Mouse (Mus musculus): ENCODE results near the gene Fat2.

Fat2 gene

GRCm38 (mm10) chr11:55329868-55330772 lies 6.2 kb downstream of the Fat2 start:
- no peak for DNase-seq (ENCODE audit: low spot score)

DNA sequence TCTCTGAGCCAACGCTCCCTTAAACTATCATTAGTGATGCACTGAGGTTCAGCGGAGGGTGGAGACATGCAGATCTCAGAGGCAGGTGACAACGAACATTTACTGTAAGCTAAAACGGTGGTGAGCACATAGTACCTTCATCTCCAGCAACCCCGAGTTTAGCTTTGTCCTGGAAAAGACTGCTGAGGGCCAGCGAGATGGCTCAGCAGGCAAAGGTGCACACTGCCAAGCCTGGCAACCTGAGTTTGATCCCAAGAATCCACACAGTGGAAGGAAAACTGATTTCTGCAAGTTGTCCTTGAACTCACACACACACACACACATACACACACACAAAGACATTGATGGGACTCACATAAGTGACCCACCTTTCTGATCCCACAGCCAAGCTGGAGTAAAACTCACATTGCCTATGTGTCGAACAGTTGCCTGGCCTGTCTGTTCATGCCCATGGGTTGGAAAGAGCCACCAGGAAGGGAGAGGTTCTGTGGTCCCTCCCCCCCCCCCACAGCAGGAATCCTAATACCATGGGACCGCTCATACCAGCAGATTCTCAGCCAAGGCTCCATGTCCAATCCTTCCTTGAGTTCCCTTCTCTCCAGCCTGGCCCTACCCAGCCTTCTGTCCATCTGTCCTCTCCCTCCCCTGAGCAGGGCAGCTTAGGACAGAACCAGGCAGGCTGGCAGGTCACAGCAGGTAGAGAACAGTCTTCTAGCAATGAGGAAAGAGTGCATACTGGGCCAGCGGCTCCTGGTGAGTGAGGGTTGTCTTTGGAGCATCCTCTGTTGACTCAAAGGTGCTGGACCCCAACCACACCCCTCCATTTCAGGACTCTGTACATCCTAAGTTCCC lies 8.6 kb downstream of the Fat2 start:
- DNase-seq (ENCODE audit: low spot score): no peak

DNA sequence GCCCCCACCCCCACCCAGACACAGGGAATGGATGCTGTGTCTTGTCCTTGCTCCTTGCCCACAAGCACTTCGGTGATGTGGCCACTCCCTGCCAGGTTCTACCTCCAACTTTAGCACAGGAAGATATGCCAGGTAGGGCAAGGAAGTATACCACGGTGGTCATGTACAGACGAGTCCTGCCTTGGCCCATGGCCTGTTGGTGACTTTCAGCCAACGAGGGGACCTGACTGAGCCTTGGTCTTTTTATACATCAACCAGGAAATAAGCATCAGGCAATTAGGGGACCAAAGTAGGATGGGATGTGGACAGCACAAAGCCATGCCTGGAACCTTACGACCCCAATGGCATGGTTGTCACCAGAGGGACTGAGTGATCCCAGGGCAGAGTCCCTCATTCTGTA lies 9.3 kb downstream of the Fat2 start:
- no peak for DNase-seq (ENCODE audit: low spot score)

GRCm38 (mm10) chr11:55326211-55326610 lies 10.2 kb downstream of the Fat2 start:
- peak; percentile 10 for DNase-seq (ENCODE audit: low spot score)

- no peak for DNase-seq (ENCODE audit: low spot score)
These were observed 12.5 kb downstream of the Fat2 start for GRCm38 (mm10) chr11:55323854-55324253.

DNA sequence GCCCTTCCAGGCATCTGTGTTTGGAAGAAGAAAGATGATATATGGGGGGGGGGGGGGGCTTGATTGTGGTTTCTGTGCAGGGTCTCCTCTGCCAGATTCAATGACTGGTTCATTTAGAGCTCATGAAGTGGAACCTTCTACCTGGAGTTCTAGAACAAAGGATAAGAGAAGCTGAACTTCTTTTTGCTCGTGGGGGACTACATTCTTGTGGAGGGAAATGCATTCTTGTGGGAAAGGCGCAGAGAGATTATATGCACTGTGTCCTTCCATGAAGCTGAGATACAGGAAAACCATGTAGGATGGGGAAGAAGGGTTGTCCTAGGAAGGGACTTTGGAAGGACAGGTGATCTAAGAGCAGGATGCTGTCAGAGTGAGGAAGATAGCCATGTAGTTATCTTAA lies 15.4 kb downstream of the Fat2 start:
- no peak for DNase-seq (ENCODE audit: low spot score)

GRCm38 (mm10) chr11:55315966-55316365 lies 20.4 kb downstream of the Fat2 start:
- DNase-seq (ENCODE audit: low spot score): no peak

GRCm38 (mm10) chr11:55314704-55315047 lies 21.7 kb downstream of the Fat2 start:
- DNase-seq (ENCODE audit: low spot score): no peak

DNA sequence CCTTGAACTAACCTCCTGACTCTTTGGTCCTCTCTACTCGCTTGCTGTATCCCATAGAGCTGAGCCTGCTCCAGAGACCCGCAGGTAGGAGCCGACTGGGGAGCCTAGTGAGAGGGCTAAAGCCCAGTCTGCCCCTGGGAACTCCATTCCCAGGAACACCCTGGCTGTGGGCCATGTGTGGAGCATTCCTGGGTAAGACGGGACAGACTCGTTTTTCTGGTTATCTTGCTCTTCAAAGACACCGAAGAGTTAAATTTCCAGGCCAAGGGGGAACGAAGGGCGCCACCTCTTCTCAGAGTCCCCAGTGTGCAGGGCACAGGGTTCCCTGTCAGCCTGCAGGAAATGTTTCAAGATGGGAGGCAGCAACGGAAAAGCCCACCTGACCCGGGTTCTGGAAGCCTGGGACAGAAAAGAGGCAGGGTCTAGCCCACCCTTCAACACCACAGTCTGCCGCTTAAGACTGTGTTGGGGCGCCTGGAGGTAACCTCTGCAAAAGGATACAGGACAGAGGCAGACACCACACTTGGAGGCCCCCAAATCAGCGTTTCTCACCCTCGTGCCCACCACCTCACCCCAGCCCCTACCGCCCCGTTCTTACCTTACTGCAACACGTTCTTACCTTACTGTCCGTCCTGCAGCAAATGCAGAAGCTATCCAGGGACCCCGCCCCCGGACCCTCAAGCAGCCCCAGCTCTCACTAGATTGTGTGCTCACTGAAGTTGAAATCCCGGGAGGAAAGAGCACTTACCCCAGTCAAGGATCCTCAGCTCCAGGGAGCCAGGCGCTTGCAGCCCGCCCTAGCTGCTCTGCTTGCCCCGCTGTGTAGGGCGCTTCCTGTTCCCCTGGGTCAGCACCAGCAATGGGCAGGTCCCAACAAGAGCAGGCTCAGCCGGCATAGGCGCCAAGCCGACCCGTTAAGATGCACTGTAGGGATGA lies 22.3 kb downstream of the Fat2 start:
- DNase-seq (ENCODE audit: low spot score): no peak

- DNase-seq (ENCODE audit: low spot score): no peak
These were observed 34.0 kb downstream of the Fat2 start for GRCm38 (mm10) chr11:55302350-55302749.

- no peak for DNase-seq (ENCODE audit: low spot score)
These were observed 43.2 kb downstream of the Fat2 start for GRCm38 (mm10) chr11:55293179-55293578.

DNA sequence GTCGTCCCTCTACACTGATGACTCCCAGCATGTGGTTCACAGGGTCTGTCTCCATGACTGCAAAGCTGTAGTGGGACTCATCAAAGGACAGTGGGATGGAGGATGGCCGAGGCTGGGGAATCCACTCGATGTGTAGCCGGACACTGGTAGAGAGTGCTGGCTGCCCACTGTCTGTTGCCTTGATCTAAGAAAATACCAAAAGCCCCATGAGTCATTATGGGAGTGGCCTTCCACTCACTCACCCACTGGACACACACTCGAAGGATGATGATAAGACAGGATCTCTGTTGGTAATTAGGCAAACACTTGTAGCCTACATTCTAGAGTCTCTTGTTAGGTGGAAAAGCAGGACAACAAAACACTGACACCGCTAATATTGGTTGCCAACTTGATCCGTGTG lies 44.5 kb downstream of the Fat2 start:
- DNase-seq (ENCODE audit: low spot score): no peak

- DNase-seq (ENCODE audit: low spot score): no peak
These were observed 46.4 kb downstream of the Fat2 start for GRCm38 (mm10) chr11:55289851-55290391.

GRCm38 (mm10) chr11:55274756-55275155 lies 61.6 kb downstream of the Fat2 start:
- no peak for DNase-seq (ENCODE audit: low spot score)

DNA sequence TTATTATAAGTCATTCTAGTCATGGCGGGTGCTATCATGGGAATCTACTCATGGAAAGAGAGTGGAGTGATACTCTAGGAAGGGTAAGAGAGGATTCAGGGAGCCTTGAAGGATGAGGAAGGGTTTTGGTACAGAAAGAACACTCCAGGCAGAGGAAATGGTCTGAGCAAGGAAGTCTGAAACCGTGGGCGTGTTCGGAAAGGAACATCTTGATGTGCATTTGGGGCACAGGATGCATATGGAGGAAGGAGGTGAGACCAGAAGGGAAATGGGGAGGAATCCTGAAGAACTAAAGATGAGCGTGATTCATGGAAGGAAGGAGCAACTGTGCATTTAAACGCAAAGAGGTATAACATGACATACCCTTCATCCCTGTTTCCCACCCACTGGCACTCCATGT lies 67.8 kb downstream of the Fat2 start:
- DNase-seq (ENCODE audit: low spot score): no peak

- DNase-seq (ENCODE audit: low spot score): no peak
These were observed 70.7 kb downstream of the Fat2 start for GRCm38 (mm10) chr11:55265647-55266046.

GRCm38 (mm10) chr11:55264318-55264717 lies 72.0 kb downstream of the Fat2 start:
- DNase-seq (ENCODE audit: low spot score): no peak

GRCm38 (mm10) chr11:55262000-55262399 lies 74.4 kb downstream of the Fat2 start:
- no peak for DNase-seq (ENCODE audit: low spot score)

- DNase-seq (ENCODE audit: low spot score): no peak
These were observed 75.3 kb downstream of the Fat2 start for GRCm38 (mm10) chr11:55261105-55261504.

DNA sequence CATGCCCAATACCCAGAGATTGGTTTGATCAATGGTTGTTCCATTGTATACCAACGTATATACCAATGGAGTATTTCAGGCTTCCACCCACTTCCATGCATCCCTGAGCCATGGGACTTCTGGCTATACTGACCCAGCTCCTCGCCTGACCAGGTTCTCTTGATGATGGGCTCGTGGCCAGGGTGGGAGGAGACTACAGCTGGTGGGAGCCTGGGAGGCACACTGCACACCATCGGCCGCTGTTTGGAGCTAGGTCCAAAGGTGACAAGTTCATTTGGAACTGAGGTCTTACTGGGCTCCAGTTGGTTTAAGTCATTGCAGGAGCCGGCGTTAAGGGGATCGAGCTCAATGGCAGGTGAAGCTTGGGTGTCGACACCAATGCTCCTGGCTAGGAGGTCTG lies 83.0 kb downstream of the Fat2 start:
- DNase-seq (ENCODE audit: low spot score): no peak

DNA sequence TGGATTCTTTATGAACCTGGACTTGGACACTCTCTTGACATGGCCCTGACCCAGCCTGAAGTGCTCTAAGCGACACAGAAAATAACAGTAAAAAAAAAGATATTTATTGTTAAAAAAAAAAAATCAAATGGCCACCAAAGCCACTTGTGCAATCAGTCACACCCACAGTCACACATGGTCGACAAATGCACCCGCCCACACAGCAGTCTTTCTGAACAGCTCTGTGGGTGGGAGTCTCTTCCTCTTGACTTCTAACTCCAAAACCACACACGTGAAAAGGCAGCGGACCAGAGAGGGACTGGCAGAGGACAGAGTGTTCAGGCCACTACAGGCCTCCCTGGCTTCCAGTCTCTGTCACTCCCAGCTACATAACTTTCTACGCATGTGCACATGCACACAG lies 85.8 kb downstream of the Fat2 start:
- DNase-seq (ENCODE audit: low spot score): no peak

DNA sequence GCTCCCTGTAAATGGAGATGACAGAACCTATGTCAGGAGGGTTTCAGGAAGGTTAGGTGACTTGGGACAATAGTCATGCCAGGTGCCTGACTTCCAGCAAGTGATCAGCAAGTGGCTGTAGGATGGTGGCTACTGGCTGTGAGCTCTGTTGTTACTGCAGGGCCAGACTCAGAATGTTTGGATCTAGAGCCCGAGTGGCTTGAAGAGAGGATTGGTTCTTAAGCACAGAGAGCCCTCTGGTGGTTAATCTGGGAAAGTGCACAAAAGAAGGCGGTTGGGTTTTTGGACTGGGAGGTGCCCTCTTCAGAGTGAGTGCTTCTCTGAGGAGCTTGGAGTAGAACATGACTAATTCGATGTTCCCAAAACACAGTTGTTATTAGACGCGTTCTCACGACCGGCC lies 95.8 kb downstream of the Fat2 start:
- DNase-seq (ENCODE audit: low spot score): peak; percentile 77
